Mouse (Mus musculus) thymus, postnatal 14 days (tissue): Measurements from ENCODE around the gene Mthfd1l.
"Not testable (repeated sequence)": the region's sequence is repeated elsewhere in the genome, so short reads cannot be mapped to it uniquely, and the experiment has no call there.

Experiments used
- DNase-seq: peaks from one replicate; pipeline ENCODE4 v3.0.0; 2021

Gene Mthfd1l

GRCm38 (mm10) chr10:4047666-4048065 is 74.7 kb downstream of the Mthfd1l start:
- DNase-seq: no peak

- no peak for DNase-seq
Measured at GRCm38 (mm10) chr10:4050236-4050635, 77.3 kb downstream of the Mthfd1l start.

DNA sequence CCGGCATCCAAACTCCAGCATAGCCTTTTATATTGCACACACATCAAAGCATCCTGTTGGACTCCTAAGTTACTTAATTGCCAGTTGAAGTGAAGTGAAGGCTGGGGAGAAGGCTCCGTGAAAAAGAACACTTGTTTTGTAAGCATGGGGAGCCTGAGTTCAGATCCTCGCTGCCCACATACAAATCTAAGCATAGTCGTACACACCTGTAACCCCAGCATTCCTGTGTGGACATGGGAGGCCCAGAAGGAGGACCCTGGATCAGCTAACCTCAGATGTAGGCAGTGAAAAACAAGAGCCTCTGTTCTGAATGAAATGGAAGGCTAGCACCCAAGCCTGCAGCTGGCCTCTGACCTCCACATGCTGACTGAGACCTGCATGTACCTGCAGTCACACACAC is 79.8 kb downstream of the Mthfd1l start:
- DNase-seq: no peak

GRCm38 (mm10) chr10:4053278-4054061 is 80.6 kb downstream of the Mthfd1l start:
- DNase-seq: no peak

- DNase-seq: no peak
Measured at GRCm38 (mm10) chr10:4054589-4054988, 81.7 kb downstream of the Mthfd1l start.

DNA sequence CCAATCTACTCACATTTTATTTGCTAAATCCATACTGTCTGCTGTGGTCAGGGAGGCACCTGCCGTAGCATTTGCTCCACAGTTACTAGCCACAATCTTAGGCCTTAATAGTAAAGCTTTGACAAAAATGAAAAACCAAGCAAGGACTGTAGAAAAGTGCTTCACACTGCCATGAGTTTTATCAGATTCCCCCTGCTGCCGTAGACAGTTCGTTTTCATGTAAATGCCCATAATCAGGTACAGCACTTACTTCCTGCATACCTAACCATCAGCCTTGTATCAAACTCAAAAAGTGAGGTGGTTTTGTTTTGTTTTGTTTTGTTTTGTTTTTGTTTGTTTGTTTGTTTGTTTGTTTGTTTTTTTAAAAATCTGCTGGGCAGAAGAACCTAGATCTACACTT is 84.5 kb downstream of the Mthfd1l start:
- DNase-seq: no peak

- no peak for DNase-seq
Measured at GRCm38 (mm10) chr10:4057832-4058231, 84.9 kb downstream of the Mthfd1l start.

DNA sequence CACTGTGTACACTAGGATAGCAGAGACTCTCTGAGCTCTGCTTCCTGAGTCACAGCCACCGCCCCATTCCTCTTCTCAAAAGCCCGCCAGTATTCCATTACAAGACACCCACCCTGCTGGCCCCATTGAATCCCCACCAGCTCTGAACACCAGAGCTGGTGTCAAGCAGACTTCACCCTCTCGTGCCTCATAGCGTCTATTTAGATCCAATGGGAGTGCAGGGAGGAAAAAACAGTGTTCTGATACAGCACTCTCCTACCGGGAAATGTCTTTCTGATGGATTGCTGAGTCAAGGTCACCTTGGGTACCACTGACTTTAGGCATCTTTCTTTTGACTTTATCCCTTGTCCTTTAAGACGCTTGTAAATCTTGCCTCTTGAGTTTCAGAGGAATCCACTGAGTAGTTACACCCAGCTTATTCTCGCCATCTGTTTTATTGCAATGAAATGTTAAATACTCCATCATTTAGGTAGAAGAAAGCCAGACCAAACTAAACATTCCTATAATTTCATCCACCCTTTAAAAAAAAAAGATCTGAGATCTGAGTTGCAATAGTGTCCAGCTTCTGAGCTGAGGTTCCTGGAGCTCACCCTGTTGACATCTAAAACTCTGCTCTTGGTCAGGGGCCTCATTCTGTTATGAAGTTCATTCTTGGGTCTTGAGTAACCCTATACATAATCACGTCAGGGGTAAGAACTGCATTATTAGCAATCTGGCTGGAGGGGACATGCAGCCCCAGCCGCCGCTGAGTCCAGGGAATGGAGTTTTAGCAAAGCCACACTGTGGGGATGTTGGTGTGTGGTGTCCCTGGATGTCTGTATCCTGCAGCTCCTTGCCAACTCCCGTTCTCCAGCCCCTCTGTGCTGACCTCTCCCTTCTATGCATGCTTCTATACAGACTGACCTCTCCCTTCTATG is 88.4 kb downstream of the Mthfd1l start:
- no peak for DNase-seq

- no peak for DNase-seq
Measured at GRCm38 (mm10) chr10:4063537-4063936, 90.6 kb downstream of the Mthfd1l start.

DNA sequence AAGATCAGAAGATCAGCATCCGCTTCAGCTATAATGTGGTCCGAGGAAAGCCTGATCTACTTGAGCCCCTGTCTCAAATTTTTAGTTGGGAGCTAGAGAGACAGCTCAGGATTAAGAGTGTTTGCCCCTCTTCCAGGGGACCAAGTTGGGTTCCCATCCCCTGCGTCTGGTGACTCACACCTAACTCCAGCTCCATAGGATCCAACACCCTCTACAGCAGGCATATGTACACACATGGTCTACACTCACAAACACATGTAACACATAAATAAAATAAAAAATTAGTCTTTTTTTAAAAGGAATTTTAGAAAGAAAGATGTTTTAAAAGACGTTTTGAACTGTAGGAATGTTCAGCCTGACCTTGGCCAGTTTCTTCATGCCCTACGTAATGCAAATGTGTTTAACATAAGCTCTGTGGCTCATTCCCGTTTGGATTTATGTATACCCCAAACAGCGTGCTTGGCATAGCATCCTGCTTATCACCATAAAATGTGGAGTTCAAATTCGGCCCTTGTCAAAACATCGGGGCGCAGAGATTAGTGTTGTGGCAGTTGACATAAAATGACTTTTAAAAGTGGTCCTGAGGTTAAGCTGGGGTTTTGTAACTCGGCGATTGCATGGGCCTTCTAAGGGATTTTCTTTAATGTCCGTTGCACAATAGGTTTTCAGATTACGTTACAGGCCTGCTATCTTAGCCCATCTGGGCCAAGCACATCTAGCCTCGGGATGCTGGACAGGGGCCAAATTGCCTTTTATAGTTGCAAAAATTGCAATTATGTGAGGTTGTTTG is 92.6 kb downstream of the Mthfd1l start:
- no peak for DNase-seq

- DNase-seq: no peak
Measured at GRCm38 (mm10) chr10:4069258-4069826, 96.4 kb downstream of the Mthfd1l start.

DNA sequence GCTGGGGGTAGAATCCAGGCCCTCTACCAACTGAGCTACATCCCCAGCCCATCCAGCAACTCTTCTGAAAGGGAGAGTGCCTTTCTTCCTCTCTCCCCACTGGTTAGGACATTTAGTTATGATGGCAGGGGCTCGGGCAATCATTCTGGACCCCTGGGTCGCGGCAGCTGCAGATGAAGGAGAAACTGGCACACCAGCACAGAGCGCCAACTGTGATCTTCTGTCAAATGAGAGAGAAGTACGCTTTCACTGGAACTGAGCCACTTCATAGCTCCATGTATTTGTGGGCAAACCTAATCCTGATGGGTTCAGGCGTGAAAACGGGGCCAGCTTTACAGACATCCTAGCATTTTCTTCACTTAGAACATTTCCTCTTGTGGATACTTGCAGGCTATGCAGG is 97.1 kb downstream of the Mthfd1l start:
- DNase-seq: no peak

GRCm38 (mm10) chr10:4071069-4071844 is 98.3 kb downstream of the Mthfd1l start:
- no peak for DNase-seq

DNA sequence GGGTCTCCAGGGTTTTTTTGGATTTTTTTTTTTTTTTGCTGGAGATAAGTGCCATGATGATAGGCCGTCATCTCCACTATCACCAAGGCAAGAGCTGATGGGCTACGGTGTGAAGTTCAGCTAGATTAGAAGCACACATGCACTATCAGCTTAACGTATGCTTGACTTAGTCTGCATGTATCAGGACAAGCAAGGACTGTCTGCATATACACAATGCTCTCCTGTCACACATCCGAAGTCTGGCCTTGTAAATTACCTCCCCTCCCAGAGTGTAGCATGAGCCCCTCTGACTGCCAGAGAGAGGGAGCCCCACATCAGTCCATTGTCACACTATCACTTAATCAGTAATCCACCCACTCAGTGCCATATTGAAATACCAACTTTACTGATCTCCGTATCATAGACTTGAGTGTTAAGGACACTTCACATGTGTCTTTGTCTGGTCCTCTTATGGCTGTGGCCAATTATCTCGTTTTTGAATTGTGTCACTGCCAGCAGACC is 99.0 kb downstream of the Mthfd1l start:
- no peak for DNase-seq

DNA sequence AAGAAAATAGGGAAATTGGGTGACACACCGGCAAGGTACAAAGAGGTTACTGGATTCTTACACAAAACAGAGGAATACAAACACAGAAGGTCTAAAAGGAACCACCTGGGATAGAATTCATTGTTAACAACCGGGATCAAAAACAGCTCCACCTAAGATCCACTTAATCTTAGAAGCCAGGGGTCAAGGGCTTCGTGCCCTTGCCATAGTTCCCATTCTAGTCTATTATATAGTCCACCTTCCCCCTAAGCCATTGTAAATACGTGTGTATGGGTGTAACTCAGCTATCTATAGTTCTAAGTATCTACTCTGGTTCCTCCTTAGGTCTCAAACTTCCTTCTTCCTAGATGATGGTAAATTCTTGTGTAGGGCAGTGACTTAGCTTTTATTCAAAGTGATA is 99.6 kb downstream of the Mthfd1l start:
- not testable (repeated sequence) for DNase-seq

GRCm38 (mm10) chr10:4078220-4078840 is 105.4 kb downstream of the Mthfd1l start:
- DNase-seq: no peak

GRCm38 (mm10) chr10:4078979-4079630 is 106.2 kb downstream of the Mthfd1l start:
- no peak for DNase-seq

DNA sequence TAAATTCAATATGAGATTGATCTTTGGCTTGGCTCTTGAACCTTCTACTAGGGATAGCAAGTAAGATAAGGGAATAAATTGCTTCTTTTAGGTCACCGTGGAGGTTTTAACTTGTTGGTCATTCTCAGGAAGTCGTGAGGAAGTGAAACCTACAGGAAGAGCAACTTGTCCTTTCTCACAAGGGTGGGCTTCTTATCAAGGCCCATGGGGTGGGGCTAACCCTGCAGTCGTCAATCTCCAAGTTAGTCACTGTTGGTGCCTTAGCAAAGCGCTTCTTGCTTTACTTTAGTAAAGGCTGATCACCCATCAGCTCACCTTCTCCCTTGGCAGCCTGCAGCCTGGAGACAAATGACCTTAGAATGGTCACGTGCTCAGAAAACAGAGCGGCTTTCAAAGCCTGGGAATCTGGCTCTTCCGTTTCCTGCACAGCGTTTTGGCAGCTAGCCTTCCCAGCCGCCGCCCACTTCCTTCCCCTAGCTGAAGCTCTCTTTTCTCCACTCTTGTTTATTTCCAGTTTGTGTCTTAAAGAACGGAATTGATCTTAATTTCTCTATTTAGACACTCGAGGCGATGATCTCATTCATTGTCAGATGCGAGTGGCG is 106.8 kb downstream of the Mthfd1l start:
- peak; percentile 56 for DNase-seq

DNA sequence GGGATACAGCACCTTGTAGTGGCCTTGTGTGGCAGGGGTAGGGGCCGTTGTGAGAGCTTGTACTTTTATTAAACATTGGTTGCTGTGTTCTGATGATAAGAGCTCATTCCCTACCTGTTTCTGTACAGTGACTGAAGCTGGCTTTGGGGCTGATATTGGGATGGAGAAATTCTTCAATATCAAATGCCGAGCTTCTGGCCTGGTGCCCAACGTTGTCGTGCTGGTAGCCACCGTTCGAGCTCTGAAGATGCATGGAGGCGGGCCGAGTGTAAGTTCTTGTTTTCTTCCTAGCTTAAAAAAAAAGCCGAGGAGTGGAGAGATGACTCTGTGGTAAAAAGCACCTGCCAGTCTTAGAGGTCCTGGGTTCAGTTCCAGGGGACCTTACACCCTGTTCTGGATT is 110.7 kb downstream of the Mthfd1l start:
- DNase-seq: no peak

GRCm38 (mm10) chr10:4084907-4085306 is 112.0 kb downstream of the Mthfd1l start:
- DNase-seq: no peak
